Mouse (Mus musculus): ENCODE results near the gene Gm20671. TPM values are rescaled to one million over a fixed set of nuclear protein-coding genes. Genes with fewer than 3 reads are reported as not detected.
"Not testable (repeated sequence)": the region's sequence is repeated elsewhere in the genome, so short reads cannot be mapped to it uniquely, and the experiment has no call there.

Gm20671 gene
- polyA plus RNA-seq, 1 experiment from 2014 or later, result not detected

DNA sequence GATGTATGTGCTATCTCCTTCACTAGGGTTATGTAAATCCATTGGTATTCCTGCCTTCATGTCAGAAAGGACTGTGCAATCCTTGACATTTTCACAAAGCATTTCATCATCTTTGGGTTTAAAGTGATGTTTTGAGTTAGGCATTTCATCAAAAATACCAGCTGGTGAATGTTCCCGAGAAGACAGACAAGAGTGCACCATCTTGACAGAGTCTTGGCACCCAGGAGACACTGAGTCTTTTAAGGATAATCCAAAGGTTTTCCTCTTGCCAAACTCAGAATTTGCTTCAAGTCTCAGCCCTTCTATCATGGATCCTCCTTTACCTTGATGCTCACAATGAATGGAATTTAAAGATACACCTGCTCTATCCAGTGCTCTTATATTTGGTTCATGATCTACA, 1.9 kb upstream of the Gm20671 start:
- WGBS, result 92% methylated on average over 1 of the region's 1 CpGs

DNA sequence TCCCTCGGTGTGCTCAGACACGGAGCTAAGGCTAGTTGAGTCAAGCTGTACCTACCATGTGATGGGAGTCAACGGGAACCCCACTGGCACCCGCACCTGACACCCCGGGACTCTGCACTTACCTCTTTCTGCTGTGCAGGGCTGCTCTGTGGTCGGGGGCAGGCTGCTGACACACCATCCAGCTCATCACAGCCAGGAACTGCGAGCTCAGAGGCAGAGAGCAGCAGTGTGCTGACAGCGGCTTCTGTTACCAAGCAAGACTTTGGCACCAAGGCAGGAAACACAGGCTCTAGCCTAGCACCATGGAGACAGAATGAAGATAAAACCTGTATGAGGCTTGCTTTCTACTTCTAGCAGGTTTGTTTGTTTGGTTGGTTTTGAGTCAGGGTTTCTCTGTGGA, 6.4 kb downstream of the Gm20671 start:
- H3K4me2 ChIP-seq (replicated peaks), result no peak overlapping the region
- H3K27me3 ChIP-seq (ENCODE audit: control insufficient read depth, insufficient read depth, low read length), result no peaks in the 10 kb centered on the region
- H3K27ac ChIP-seq, result no peak overlapping the region
- peaks cover 73% of the 10 kb centered on the region for H3K36me3 ChIP-seq (replicated peaks; ENCODE audit: control insufficient read depth, insufficient read depth)
- H3K9me3 ChIP-seq (ENCODE audit: control insufficient read depth, low read length), result no peaks in the 10 kb centered on the region
- H3K4me1 ChIP-seq (replicated peaks; ENCODE audit: control insufficient read depth, insufficient read depth, low read length), result no peaks in the 10 kb centered on the region
- 90% methylated on average over 8 of the region's 8 CpGs for WGBS
- H3K4me3 ChIP-seq (replicated peaks; ENCODE audit: low read length), result no peak overlapping the region
- no peak for DNase-seq (ENCODE audit: low spot score)
- no peak for ATAC-seq (ENCODE audit: low FRiP score)
- H3K9ac ChIP-seq, result no peak overlapping the region

More for the DNA sequence above, 1.9 kb upstream of the Gm20671 start:
- H3K4me2 ChIP-seq (replicated peaks); DNase-seq (ENCODE audit: low spot score); H3K9me3 ChIP-seq (ENCODE audit: control insufficient read depth, low read length); H3K27me3 ChIP-seq (ENCODE audit: control insufficient read depth, insufficient read depth, low read length); H3K4me1 ChIP-seq (replicated peaks; ENCODE audit: control insufficient read depth, insufficient read depth, low read length); H3K27ac ChIP-seq; H3K9ac ChIP-seq; ATAC-seq (ENCODE audit: low FRiP score); H3K4me3 ChIP-seq (replicated peaks; ENCODE audit: low read length): not testable (repeated sequence)
- H3K36me3 ChIP-seq (replicated peaks; ENCODE audit: control insufficient read depth, insufficient read depth), result peaks cover 82% of the 10 kb centered on the region

DNA sequence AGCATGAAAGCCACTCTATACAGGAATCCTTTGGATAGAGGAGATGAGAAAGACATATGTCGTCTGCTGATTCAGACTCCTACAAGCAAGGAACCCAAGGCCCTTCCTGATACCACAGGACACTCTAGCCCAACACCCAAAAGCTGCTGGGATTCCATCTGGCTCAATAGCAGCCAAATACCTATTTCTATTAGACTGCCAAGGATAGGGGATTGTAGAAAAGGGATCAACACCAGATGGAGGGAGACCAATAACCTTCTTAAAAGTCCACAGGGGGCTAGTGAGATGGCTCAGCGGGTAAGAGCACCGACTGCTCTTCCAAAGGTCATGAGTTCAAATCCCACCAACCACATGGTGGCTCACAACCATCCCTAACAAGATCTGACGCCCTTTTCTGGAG, 11.5 kb downstream of the Gm20671 start:
- no peak for ATAC-seq (ENCODE audit: low FRiP score)
- Histone ChIP-seq H3K4me1 (replicated peaks; ENCODE audit: control insufficient read depth, insufficient read depth, low read length) (no peaks in the 10 kb centered on the region), H3K4me2 (replicated peaks) (no peak overlapping the region), H3K27ac (no peak overlapping the region), H3K9me3 (ENCODE audit: control insufficient read depth, low read length) (no peaks in the 10 kb centered on the region), H3K9ac (no peak overlapping the region), H3K27me3 (ENCODE audit: control insufficient read depth, insufficient read depth, low read length) (no peaks in the 10 kb centered on the region), H3K36me3 (replicated peaks; ENCODE audit: control insufficient read depth, insufficient read depth) (peaks cover 69% of the 10 kb centered on the region), H3K4me3 (replicated peaks; ENCODE audit: low read length) (no peak overlapping the region)
- no peak for DNase-seq (ENCODE audit: low spot score)
- WGBS, result 96% methylated on average over 4 of the region's 4 CpGs

DNA sequence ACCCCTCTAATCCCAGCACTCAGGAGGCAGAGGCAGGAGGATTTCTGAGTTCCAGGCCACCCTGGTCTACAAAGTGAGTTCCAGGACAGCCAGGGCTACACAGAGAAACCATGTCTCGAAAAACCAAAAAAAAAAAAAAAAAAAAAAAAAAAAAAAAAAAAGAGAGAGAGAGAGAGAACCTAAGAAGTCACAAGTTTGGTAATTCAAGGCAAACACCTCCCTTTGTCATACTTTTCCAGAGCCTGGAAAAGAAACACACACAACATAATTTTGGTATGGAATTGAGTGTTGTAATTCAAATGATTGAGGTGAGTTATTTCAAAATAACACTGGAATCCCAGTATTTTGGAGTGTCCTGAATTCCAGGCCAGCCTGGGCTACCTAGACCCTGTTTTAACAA, 40.5 kb downstream of the Gm20671 start:
- ATAC-seq (ENCODE audit: low FRiP score); H3K9me3 ChIP-seq (ENCODE audit: control insufficient read depth, low read length); H3K9ac ChIP-seq; H3K27me3 ChIP-seq (ENCODE audit: control insufficient read depth, insufficient read depth, low read length); H3K27ac ChIP-seq; H3K4me3 ChIP-seq (replicated peaks; ENCODE audit: low read length); H3K4me2 ChIP-seq (replicated peaks); H3K4me1 ChIP-seq (replicated peaks; ENCODE audit: control insufficient read depth, insufficient read depth, low read length); DNase-seq (ENCODE audit: low spot score): not testable (repeated sequence)
- 60% methylated on average over 1 of the region's 1 CpGs for WGBS
- H3K36me3 ChIP-seq (replicated peaks; ENCODE audit: control insufficient read depth, insufficient read depth), result peaks cover 16% of the 10 kb centered on the region

DNA sequence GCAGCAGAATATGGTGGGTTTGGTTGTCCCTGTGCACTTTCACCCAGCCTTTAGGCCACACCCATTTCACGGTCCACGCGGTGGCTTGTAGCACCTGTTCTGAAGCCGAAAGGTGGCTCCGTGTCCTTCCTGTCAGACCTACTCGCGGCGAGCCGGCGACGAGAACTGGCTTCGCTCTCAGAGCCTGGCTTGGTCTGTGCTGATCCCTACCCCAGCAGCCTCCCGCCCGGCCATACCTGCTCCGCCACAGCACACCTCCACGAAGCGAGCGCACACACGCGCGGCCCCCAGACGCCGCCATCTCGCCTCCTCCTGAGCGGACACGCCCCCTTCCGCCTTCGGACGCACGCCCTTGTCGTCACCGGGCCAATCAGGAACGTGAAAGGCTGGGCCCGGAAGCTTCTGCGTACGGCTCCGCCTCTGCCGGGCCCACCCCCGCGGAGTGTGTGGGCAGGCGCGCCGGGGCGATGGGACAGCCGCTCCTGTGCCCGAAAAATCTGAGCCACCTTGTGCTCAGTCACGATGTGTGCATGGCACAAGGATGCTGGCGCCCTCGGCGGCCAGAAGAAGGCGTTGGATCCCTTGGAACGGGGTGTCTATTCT, 41.5 kb downstream of the Gm20671 start, which contains the start of gene Pisd:
Pisd (minus strand) TSS at position 334 of the 603 bp plus-strand sequence.
- Histone ChIP-seq H3K27ac (peak within 1 kb of the TSS; percentile 68), H3K9ac (peak within 1 kb of the TSS; percentile 74), H3K36me3 (replicated peaks; ENCODE audit: control insufficient read depth, insufficient read depth) (peaks cover 13% of the 10 kb centered on the region), H3K4me3 (replicated peaks; ENCODE audit: low read length) (peak within 1 kb of the TSS; percentile 74), H3K27me3 (ENCODE audit: control insufficient read depth, insufficient read depth, low read length) (no peaks in the 10 kb centered on the region), H3K4me2 (replicated peaks) (peak within 1 kb of the TSS; percentile 90), H3K9me3 (ENCODE audit: control insufficient read depth, low read length) (no peaks in the 10 kb centered on the region), H3K4me1 (replicated peaks; ENCODE audit: control insufficient read depth, insufficient read depth, low read length) (peaks cover 10% of the 10 kb centered on the region; the same call in 1 of the 2 replicates)
- under 1% methylated on average over 52 of the region's 52 CpGs for WGBS
- ATAC-seq (ENCODE audit: low FRiP score), result peak; percentile 99
- peak; percentile 95 for DNase-seq (ENCODE audit: low spot score)

DNA sequence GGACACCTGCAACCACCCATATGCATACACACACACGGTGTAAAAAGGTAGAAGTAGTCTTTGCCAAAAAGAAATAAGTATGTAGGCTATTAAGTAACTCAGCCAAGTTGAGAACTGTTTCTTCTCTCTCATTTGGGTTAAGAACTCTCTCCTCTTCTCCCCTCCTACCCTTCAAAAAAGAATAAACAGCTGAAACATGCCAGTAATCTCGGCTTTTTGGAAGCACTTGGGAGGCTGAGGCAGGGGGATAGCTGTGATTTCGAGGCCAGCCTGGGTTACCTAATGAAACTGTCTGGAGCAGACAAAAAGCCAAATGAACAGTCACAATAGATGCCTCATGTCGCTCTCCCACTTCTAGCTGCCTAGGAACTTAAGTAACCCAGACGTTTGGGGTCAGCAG, 42.2 kb downstream of the Gm20671 start:
- DNase-seq (ENCODE audit: low spot score), result no peak
- peak overlapping the region; percentile 90 for H3K4me2 ChIP-seq (replicated peaks)
- 25% methylated on average over 5 of the region's 5 CpGs for WGBS
- H3K36me3 ChIP-seq (replicated peaks; ENCODE audit: control insufficient read depth, insufficient read depth), result peaks cover 13% of the 10 kb centered on the region
- H3K9ac ChIP-seq, result peak overlapping the region; percentile 74
- no peak for ATAC-seq (ENCODE audit: low FRiP score)
- peak overlapping the region; percentile 74 for H3K4me3 ChIP-seq (replicated peaks; ENCODE audit: low read length)
- no peaks in the 10 kb centered on the region for H3K9me3 ChIP-seq (ENCODE audit: control insufficient read depth, low read length)
- H3K27me3 ChIP-seq (ENCODE audit: control insufficient read depth, insufficient read depth, low read length), result no peaks in the 10 kb centered on the region
- H3K27ac ChIP-seq, result peak overlapping the region; percentile 47
- H3K4me1 ChIP-seq (replicated peaks; ENCODE audit: control insufficient read depth, insufficient read depth, low read length), result peaks cover 10% of the 10 kb centered on the region; the same call in 1 of the 2 replicates

DNA sequence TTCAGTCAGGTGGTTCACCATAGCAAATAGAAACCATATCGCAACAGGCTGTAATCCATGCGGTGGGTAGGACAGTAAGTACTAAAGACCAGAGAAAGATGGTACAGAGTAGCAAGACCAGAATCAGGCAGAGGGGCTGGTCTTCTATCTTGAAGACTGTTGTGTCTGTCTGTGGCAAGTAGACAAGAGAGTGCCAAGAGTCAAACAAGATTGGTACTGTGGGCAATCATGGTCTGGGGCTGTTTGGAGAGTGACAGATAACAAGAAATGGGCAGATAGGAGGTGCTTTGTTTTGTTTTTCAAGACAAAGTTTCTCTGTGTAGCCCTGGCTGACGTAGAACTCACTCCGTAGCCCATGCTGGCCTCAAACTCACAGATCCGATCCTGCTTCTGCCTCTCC, 45.3 kb downstream of the Gm20671 start:
- Histone ChIP-seq H3K4me3 (replicated peaks; ENCODE audit: low read length) (no peak overlapping the region), H3K9ac (no peak overlapping the region), H3K27me3 (ENCODE audit: control insufficient read depth, insufficient read depth, low read length) (no peaks in the 10 kb centered on the region), H3K4me1 (replicated peaks; ENCODE audit: control insufficient read depth, insufficient read depth, low read length) (peaks cover 10% of the 10 kb centered on the region; the same call in 1 of the 2 replicates), H3K36me3 (replicated peaks; ENCODE audit: control insufficient read depth, insufficient read depth) (peaks cover 5% of the 10 kb centered on the region), H3K9me3 (ENCODE audit: control insufficient read depth, low read length) (no peaks in the 10 kb centered on the region), H3K27ac (no peak overlapping the region), H3K4me2 (replicated peaks) (no peak overlapping the region)
- ATAC-seq (ENCODE audit: low FRiP score), result no peak
- no peak for DNase-seq (ENCODE audit: low spot score)
- WGBS, result 92% methylated on average over 5 of the region's 5 CpGs

DNA sequence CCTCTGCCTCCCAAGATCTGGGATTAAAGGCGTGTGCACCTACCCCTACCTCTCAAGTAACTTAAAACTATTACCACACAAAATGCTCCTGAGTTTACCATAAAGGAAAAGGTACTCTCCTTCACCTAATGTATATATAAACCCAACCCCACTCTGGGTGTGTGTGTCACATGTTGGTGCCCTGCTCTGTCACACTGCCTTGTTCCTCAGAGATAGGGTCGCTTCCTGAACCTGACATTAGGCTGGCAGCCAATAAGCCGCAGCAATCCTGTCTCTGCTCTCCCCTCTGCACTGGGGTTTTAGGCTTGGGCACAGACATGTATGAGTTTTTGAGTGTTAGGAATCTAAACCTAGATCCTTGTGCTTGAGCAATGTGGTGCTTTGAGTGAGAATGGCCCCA, 48.7 kb downstream of the Gm20671 start:
- H3K4me2 ChIP-seq (replicated peaks), result no peak overlapping the region
- no peak overlapping the region for H3K4me3 ChIP-seq (replicated peaks; ENCODE audit: low read length)
- H3K27me3 ChIP-seq (ENCODE audit: control insufficient read depth, insufficient read depth, low read length), result no peaks in the 10 kb centered on the region
- no peaks in the 10 kb centered on the region for H3K4me1 ChIP-seq (replicated peaks; ENCODE audit: control insufficient read depth, insufficient read depth, low read length)
- no peaks in the 10 kb centered on the region for H3K9me3 ChIP-seq (ENCODE audit: control insufficient read depth, low read length)
- no peak for DNase-seq (ENCODE audit: low spot score)
- H3K27ac ChIP-seq, result no peak overlapping the region
- H3K9ac ChIP-seq, result no peak overlapping the region
- H3K36me3 ChIP-seq (replicated peaks; ENCODE audit: control insufficient read depth, insufficient read depth), result peaks cover 16% of the 10 kb centered on the region
- WGBS, result 95% methylated on average over 3 of the region's 3 CpGs
- no peak for ATAC-seq (ENCODE audit: low FRiP score)

DNA sequence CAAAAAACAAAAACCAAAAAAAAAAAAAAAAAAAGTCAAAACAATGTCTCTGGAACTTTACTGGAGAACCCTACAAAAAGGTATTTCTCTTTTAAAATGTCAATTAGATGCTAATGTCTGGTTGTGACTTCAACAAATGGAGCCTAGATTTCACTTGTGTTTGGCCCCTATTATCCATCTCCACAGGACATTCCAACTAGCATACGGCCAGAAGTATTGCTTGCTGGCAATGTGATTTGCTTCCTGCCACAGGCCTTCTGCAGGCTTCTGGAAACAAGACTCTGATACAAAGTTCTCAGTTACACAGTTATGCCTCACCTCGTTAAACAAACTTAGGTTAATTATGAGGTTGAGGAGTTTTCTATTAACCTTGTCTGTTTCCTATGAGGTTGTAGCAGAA, 54.5 kb downstream of the Gm20671 start:
- Histone ChIP-seq H3K27me3 (ENCODE audit: control insufficient read depth, insufficient read depth, low read length) (no peaks in the 10 kb centered on the region), H3K9ac (no peak overlapping the region), H3K4me3 (replicated peaks; ENCODE audit: low read length) (no peak overlapping the region), H3K9me3 (ENCODE audit: control insufficient read depth, low read length) (no peaks in the 10 kb centered on the region), H3K36me3 (replicated peaks; ENCODE audit: control insufficient read depth, insufficient read depth) (peaks cover 47% of the 10 kb centered on the region), H3K4me1 (replicated peaks; ENCODE audit: control insufficient read depth, insufficient read depth, low read length) (no peaks in the 10 kb centered on the region), H3K4me2 (replicated peaks) (no peak overlapping the region), H3K27ac (no peak overlapping the region)
- ATAC-seq (ENCODE audit: low FRiP score) (no peak), DNase-seq (ENCODE audit: low spot score) (no peak)
- 83% methylated on average over 2 of the region's 2 CpGs for WGBS
